Mouse (Mus musculus) forebrain, embryonic 11.5 days (tissue): Measurements from ENCODE around the gene Setd1b. TPM values are rescaled to one million over a fixed set of nuclear protein-coding genes. Genes with fewer than 3 reads are reported as not detected.
A peak's percentile ranks its signal among the peaks of the same experiment; 100 is the strongest.

Source experiments
- ATAC-seq: fragments of 200-750 bp; cut with Nextera tagmentation; replicated peaks from 2 replicates; pipeline ENCODE4 v1.8.0; 2017; ENCODE audit warnings: moderate TSS enrichment; ENCODE audit not compliant: low FRiP score
- DNase-seq: peaks from one replicate; pipeline ENCODE4 v3.0.0-alpha.2; 2017; ENCODE audit warnings: low spot score
- H3K27ac ChIP-seq: fragments of 300-500 bp; sonication (generic); 2 replicates; pipeline ENCODE4 v1.5.1; 2014; ENCODE audit warnings: low read depth, low read length
- H3K27me3 ChIP-seq: fragments of 300-500 bp; sonication (generic); 2 replicates; pipeline ENCODE4 v1.6.1; 2014; ENCODE audit warnings: mild to moderate bottlenecking, low read length, mixed read lengths; ENCODE audit not compliant: control insufficient read depth, insufficient read depth
- H3K36me3 ChIP-seq: fragments of 300-500 bp; sonication (generic); 2 replicates; pipeline ENCODE4 v1.6.1; 2014; ENCODE audit warnings: mild to moderate bottlenecking, low read length, moderate library complexity, mixed read lengths; ENCODE audit not compliant: control insufficient read depth, insufficient read depth
- H3K4me1 ChIP-seq: fragments of 300-500 bp; sonication (generic); replicated peaks from 2 replicates; pipeline ENCODE4 v1.6.1; 2014; ENCODE audit warnings: low read length, mixed read lengths; ENCODE audit not compliant: control insufficient read depth, insufficient read depth
- H3K4me2 ChIP-seq: fragments of 300-500 bp; sonication (generic); 2 replicates; pipeline ENCODE4 v1.6.1; 2014; ENCODE audit warnings: low read depth, mild to moderate bottlenecking, low read length, moderate library complexity, mixed read lengths; ENCODE audit not compliant: severe bottlenecking
- H3K4me3 ChIP-seq: fragments of 300-500 bp; sonication (generic); 2 replicates; pipeline ENCODE4 v1.5.1; 2014; ENCODE audit warnings: low read depth, low read length
- H3K9ac ChIP-seq: fragments of 300-500 bp; sonication (generic); 2 replicates; pipeline ENCODE4 v1.6.1; 2014; ENCODE audit warnings: low read length
- H3K9me3 ChIP-seq: fragments of 300-500 bp; sonication (generic); 2 replicates; pipeline ENCODE4 v1.6.1; 2016; ENCODE audit warnings: low read length, mixed read lengths; ENCODE audit not compliant: control insufficient read depth
- WGBS: fragments of 180-500 bp; shearing (Covaris S2); extraction: QIAGEN DNeasy Blood & Tissue Kit; methylation state at CpG from one replicate; pipeline ENCODE4 v1.1.7; 2014; 5-methylcytosine and 5-hydroxymethylcytosine counted together
- polyA plus RNA-seq: library from polyadenylated mRNA; unstranded; fragments of >200 nt; fragmentation: Nextera tagmentation; extraction: Ambion mirVana; gene quantifications from 2 replicates; pipeline ENCODE4 v1.2.1, GENCODE M21; 2014

The Setd1b gene
- polyA plus RNA-seq, 1 experiment from 2014 or later: 13.9 TPM

DNA sequence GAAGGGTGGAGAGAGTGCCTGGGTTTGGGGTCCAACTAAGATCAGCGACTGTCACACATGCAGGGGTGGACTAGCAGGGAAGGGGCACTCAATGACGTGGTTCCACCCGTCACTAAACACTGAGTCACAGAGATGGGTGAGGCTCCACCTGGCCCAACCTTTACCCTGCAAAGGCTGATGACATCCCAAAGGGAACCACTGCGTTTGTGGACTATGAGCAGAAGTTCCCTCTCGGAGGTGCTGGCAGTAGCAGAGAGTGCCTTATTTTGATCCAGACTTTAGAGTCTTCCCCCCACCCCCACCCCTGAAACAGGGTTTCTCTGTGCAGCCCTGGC is 11.2 kb upstream of the Setd1b start:
- no peak for DNase-seq
- Histone ChIP-seq H3K4me3 (no peak overlapping the region), H3K27me3 (no peaks in the 10 kb centered on the region), H3K27ac (no peak overlapping the region), H3K9me3 (no peaks in the 10 kb centered on the region), H3K9ac (no peak overlapping the region), H3K36me3 (no peaks in the 10 kb centered on the region), H3K4me1 (peaks cover 35% of the 10 kb centered on the region), H3K4me2 (no peak overlapping the region)
- no peak for ATAC-seq
- 88% methylated on average over 5 of the region's 5 CpGs for WGBS

- peak; percentile 45 for ATAC-seq
- Histone ChIP-seq H3K27me3 (no peaks in the 10 kb centered on the region), H3K36me3 (no peaks in the 10 kb centered on the region)
Measured at GRCm38 (mm10) chr5:123132308-123133071, 9.5 kb upstream of the Setd1b start, which contains the start of gene Rhof. Gene Rhof, minus strand, starts transcription at chr5:123132692.

GRCm38 (mm10) chr5:123133083-123133783 is 8.8 kb upstream of the Setd1b start:
- no peak for ATAC-seq
- Histone ChIP-seq H3K4me3 (no peak overlapping the region), H3K9ac (no peak overlapping the region), H3K27ac (peak overlapping the region; percentile 39; the same call in 1 of the 2 replicates), H3K4me1 (peaks cover 56% of the 10 kb centered on the region), H3K4me2 (peak overlapping the region; percentile 38; the same call in 1 of the 2 replicates), H3K27me3 (no peaks in the 10 kb centered on the region), H3K9me3 (no peaks in the 10 kb centered on the region), H3K36me3 (no peaks in the 10 kb centered on the region)
- 17% methylated on average over 18 of the region's 18 CpGs for WGBS
- peak; percentile 93 for DNase-seq

More at GRCm38 (mm10) chr5:123132308-123133071, 9.5 kb upstream of the Setd1b start, which contains the start of gene Rhof:
- DNase-seq: peak; percentile 88
- peaks cover 50% of the 10 kb centered on the region for H3K4me1 ChIP-seq
- peak within 1 kb of the TSS; percentile 53 for H3K9ac ChIP-seq
- H3K4me3 ChIP-seq: peak within 1 kb of the TSS; percentile 25
- 3% methylated on average over 44 of the region's 44 CpGs for WGBS
- H3K9me3 ChIP-seq: no peaks in the 10 kb centered on the region
- H3K27ac ChIP-seq: peak within 1 kb of the TSS; percentile 39; the same call in 1 of the 2 replicates
- H3K4me2 ChIP-seq: peak within 1 kb of the TSS; percentile 63

DNA sequence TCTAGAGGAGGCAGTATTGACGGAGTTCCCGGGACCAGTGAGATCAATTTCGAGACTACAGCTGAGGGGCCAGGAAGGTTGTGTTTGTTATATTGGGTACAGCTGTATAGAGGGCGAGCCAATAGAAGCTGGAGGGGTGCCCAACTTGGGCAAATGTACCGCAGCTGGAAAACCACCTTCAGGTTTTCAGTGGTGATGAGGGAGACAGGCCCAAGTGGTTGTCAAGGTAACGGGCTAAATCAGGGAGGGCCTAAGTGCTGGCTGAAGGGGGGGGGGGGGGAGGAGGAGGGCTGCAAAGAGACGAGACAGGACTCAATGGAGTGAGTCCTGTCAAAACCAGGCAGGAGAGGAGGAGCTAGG is 8.2 kb upstream of the Setd1b start:
- Histone ChIP-seq H3K4me2 (peak overlapping the region; percentile 38; the same call in 1 of the 2 replicates), H3K9me3 (no peaks in the 10 kb centered on the region), H3K27ac (peak overlapping the region; percentile 39), H3K4me3 (no peak overlapping the region), H3K27me3 (no peaks in the 10 kb centered on the region), H3K36me3 (no peaks in the 10 kb centered on the region), H3K9ac (no peak overlapping the region), H3K4me1 (peaks cover 57% of the 10 kb centered on the region)
- ATAC-seq (no peak), DNase-seq (no peak)
- WGBS: 21% methylated on average over 7 of the region's 7 CpGs

GRCm38 (mm10) chr5:123134186-123134874 is 7.7 kb upstream of the Setd1b start:
- ATAC-seq: no peak
- peak overlapping the region; percentile 100 for H3K9ac ChIP-seq
- H3K27ac ChIP-seq: peak overlapping the region; percentile 100
- H3K4me3 ChIP-seq: peak overlapping the region; percentile 93; the same call in 1 of the 2 replicates
- peaks cover 57% of the 10 kb centered on the region for H3K4me1 ChIP-seq
- no peak for DNase-seq
- H3K27me3 ChIP-seq: no peaks in the 10 kb centered on the region
- 32% methylated on average over 13 of the region's 13 CpGs for WGBS
- H3K36me3 ChIP-seq: no peaks in the 10 kb centered on the region
- H3K4me2 ChIP-seq: peak overlapping the region; percentile 100
- H3K9me3 ChIP-seq: no peaks in the 10 kb centered on the region

GRCm38 (mm10) chr5:123134875-123135382 is 7.1 kb upstream of the Setd1b start:
- DNase-seq: no peak
- Histone ChIP-seq H3K4me3 (peak overlapping the region; percentile 93), H3K9me3 (no peaks in the 10 kb centered on the region), H3K4me1 (peaks cover 57% of the 10 kb centered on the region), H3K36me3 (no peaks in the 10 kb centered on the region), H3K9ac (peak overlapping the region; percentile 100), H3K27me3 (no peaks in the 10 kb centered on the region), H3K27ac (peak overlapping the region; percentile 100), H3K4me2 (peak overlapping the region; percentile 100)
- ATAC-seq: no peak
- WGBS: 20% methylated on average over 8 of the region's 8 CpGs

DNA sequence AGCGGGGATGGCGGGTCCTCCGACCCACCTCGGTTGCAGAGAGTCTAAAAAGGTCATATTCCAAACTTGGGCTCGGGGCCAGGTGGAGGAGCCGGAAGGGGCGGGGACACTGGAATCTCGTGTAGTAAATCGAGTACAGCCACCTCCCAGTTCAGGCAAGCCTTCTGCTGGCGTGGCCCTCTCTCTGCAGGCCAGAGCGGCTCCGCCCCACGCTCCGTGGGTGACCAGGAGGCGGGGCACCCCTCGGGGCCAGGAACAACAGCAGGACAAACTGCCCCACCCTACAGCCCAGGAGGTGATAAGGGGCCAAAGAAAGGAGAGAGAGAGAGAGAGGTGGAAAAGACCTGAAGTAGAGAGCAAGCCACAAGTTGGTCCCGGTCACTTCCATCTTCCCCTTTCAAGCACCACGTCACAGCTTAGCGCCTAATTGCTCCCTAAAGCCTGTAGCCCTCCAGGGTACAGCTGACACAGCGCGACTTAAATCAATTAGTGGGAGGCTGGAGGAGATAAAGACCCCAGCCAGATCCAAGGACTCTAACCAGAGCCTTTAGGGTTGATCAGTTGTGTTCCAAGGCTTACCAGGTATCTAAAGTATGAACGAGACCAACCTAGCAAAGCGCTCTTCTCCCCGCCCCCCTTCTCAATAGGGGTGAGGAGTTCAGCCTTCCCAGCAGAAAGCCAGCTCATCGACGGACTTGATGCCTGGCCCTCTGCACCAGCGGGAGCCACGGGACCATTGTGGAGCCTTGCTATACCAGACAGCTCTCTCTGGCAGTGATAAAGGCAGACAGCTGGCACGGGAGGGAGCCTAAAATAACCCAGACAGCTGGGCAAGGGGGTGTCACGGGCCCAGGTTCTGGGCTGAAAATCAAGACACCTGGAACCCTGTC is 6.3 kb upstream of the Setd1b start:
- no peaks in the 10 kb centered on the region for H3K27me3 ChIP-seq
- H3K9me3 ChIP-seq: no peaks in the 10 kb centered on the region
- WGBS: 2% methylated on average over 30 of the region's 30 CpGs
- no peaks in the 10 kb centered on the region for H3K36me3 ChIP-seq
- peak overlapping the region; percentile 100 for H3K4me2 ChIP-seq
- peak overlapping the region; percentile 100 for H3K9ac ChIP-seq
- DNase-seq (peak; percentile 77), ATAC-seq (no peak)
- H3K4me3 ChIP-seq: peak overlapping the region; percentile 93
- peak overlapping the region; percentile 100 for H3K27ac ChIP-seq
- peaks cover 57% of the 10 kb centered on the region for H3K4me1 ChIP-seq
